In genomic region chr5:119747038-119747437, GRCm38 (mm10) we compare ENCODE assay signal across 16 mouse cellular contexts.
DNase-seq lines count a peak whose midpoint lies in the region; ATAC-seq and TF ChIP-seq lines count a peak whose summit lies in the region.
"Had no signal": no experiment of that assay in that cellular context is flagged by ENCODE, and none has a peak within 500 bp of the region (broad histone marks: within the 10 kb centered on the region; RNA-seq: fewer than 3 reads in every experiment).

No protein-coding gene starts in this region.

- TF ChIP-seq CTCF in forebrain, postnatal 0 days (IDR thresholded peaks at IDR 0.05; ENCODE audit: low read depth), result peak; percentile 32
- peak; percentile 56 for TF ChIP-seq CTCF in liver, embryonic 14.5 days (IDR thresholded peaks at IDR 0.05; ENCODE audit: low read depth)
- peak; percentile 86 for TF ChIP-seq CTCF in testis, adult 2 months (IDR thresholded peaks at IDR 0.05; ENCODE audit: control insufficient read depth, insufficient read depth, insufficient replicate concordance, low read depth, low read length)

- no peak overlapping the region for H3K9ac ChIP-seq in forebrain, postnatal 0 days
- H3K9ac ChIP-seq in forebrain, embryonic 13.5 days, result no peak overlapping the region
- H3K9ac ChIP-seq in liver, embryonic 14.5 days (replicated peaks), result no peak overlapping the region
- no peak overlapping the region for H3K9ac ChIP-seq in limb, embryonic 11.5 days (ENCODE audit: low read length)
- H3K9ac ChIP-seq: hindbrain, embryonic 15.5 days; lung, embryonic 15.5 days; midbrain, embryonic 15.5 days; stomach, embryonic 15.5 days had no signal

- no peak overlapping the region for H3K4me2 ChIP-seq in forebrain, postnatal 0 days (ENCODE audit: low read depth)
- no peak overlapping the region for H3K4me2 ChIP-seq in forebrain, embryonic 13.5 days
- H3K4me2 ChIP-seq in liver, embryonic 14.5 days (ENCODE audit: low read depth), result no peak overlapping the region
- H3K4me2 ChIP-seq in limb, embryonic 11.5 days (ENCODE audit: low read depth, severe bottlenecking), result no peak overlapping the region
- H3K4me2 ChIP-seq: hindbrain, embryonic 15.5 days; lung, embryonic 15.5 days; midbrain, embryonic 15.5 days; stomach, embryonic 15.5 days had no signal

- TF ChIP-seq EP300 in liver, embryonic 14.5 days (IDR thresholded peaks at IDR 0.05; ENCODE audit: low read depth), result no peak

- no peak overlapping the region for H3K4me3 ChIP-seq in forebrain, postnatal 0 days (ENCODE audit: low read depth, low read length)
- no peak overlapping the region for H3K4me3 ChIP-seq in forebrain, embryonic 13.5 days
- no peak overlapping the region for H3K4me3 ChIP-seq in liver, embryonic 14.5 days (ENCODE audit: insufficient read depth in 1 of 2, low read depth in 2 of 2, low read length in 2 of 2)
- H3K4me3 ChIP-seq in limb, embryonic 11.5 days (ENCODE audit: low read depth, low read length), result no peak overlapping the region
- no peak overlapping the region for H3K4me3 ChIP-seq in testis, adult 2 months (ENCODE audit: control insufficient read depth, low read depth, low read length)
- H3K4me3 ChIP-seq: hindbrain, embryonic 15.5 days; lung, embryonic 15.5 days; midbrain, embryonic 15.5 days; stomach, embryonic 15.5 days had no signal

- DNase-seq in forebrain, postnatal 0 days, result no peak
- DNase-seq in liver, embryonic 14.5 days (ENCODE audit: low read depth in 3 of 3, low spot score in 3 of 3), result no peak
- DNase-seq in liver, result no peak
- DNase-seq in limb, embryonic 11.5 days (ENCODE audit: low spot score), result peak; percentile 57
- DNase-seq in cerebellum, adult 18-20 months, result no peak
- DNase-seq in spleen, postnatal 4 days (ENCODE audit: low spot score in 2 of 2), result no peak
- DNase-seq: adrenal gland, adult 8-10 months; embryo, embryonic 11 days; kidney, postnatal 36 days; right cerebral cortex, adult 18-20 months had no signal

- no peaks in the 10 kb centered on the region for H3K36me3 ChIP-seq in forebrain, postnatal 0 days (ENCODE audit: insufficient read depth)
- H3K36me3 ChIP-seq in forebrain, embryonic 13.5 days (ENCODE audit: poor library complexity, severe bottlenecking), result no peaks in the 10 kb centered on the region
- H3K36me3 ChIP-seq in liver, embryonic 14.5 days (replicated peaks; ENCODE audit: control insufficient read depth, insufficient read depth, low read depth), result no peaks in the 10 kb centered on the region
- H3K36me3 ChIP-seq in limb, embryonic 11.5 days (ENCODE audit: control insufficient read depth, insufficient read depth, low read length), result no peaks in the 10 kb centered on the region
- H3K36me3 ChIP-seq in testis, adult 2 months (ENCODE audit: control insufficient read depth, insufficient read depth, low read length), result no peaks in the 10 kb centered on the region
- H3K36me3 ChIP-seq: hindbrain, embryonic 15.5 days; lung, embryonic 15.5 days; midbrain, embryonic 15.5 days; stomach, embryonic 15.5 days had no signal

- ATAC-seq in forebrain, postnatal 0 days, result no peak
- no peak for ATAC-seq in forebrain, embryonic 13.5 days
- no peak for ATAC-seq in liver, embryonic 14.5 days (ENCODE audit: insufficient read depth)
- no peak for ATAC-seq in limb, embryonic 11.5 days (ENCODE audit: insufficient number of reproducible peaks, low FRiP score, low TSS enrichment, low read depth)
- ATAC-seq: midbrain, embryonic 15.5 days had no signal

- no peak for TF ChIP-seq POLR2A in testis, adult 2 months (IDR thresholded peaks at IDR 0.05; ENCODE audit: control insufficient read depth, low read depth, low read length)

- H3K27me3 ChIP-seq in forebrain, postnatal 0 days (ENCODE audit: insufficient read depth, low read length), result peaks cover 24% of the 10 kb centered on the region
- peaks cover 50% of the 10 kb centered on the region for H3K27me3 ChIP-seq in forebrain, embryonic 13.5 days
- H3K27me3 ChIP-seq in liver, embryonic 14.5 days (ENCODE audit: control insufficient read depth, insufficient read depth, low read length), result peaks cover 12% of the 10 kb centered on the region
- H3K27me3 ChIP-seq in limb, embryonic 11.5 days (ENCODE audit: control insufficient read depth, insufficient read depth, low read length), result peaks cover 32% of the 10 kb centered on the region
- peaks cover 3% of the 10 kb centered on the region; the same call in 1 of the 2 replicates for H3K27me3 ChIP-seq in testis, adult 2 months (ENCODE audit: control insufficient read depth, insufficient read depth, low read length)

- no peaks in the 10 kb centered on the region for H3K9me3 ChIP-seq in forebrain, postnatal 0 days (ENCODE audit: low read length)
- no peaks in the 10 kb centered on the region; the same call in 1 of the 2 replicates for H3K9me3 ChIP-seq in forebrain, embryonic 13.5 days (replicated peaks)
- no peaks in the 10 kb centered on the region for H3K9me3 ChIP-seq in liver, embryonic 14.5 days (ENCODE audit: control insufficient read depth, low read length)
- no peaks in the 10 kb centered on the region for H3K9me3 ChIP-seq in limb, embryonic 11.5 days (ENCODE audit: control insufficient read depth, low read length)
- H3K9me3 ChIP-seq: hindbrain, embryonic 15.5 days; lung, embryonic 15.5 days; midbrain, embryonic 15.5 days; stomach, embryonic 15.5 days had no signal

- no peaks in the 10 kb centered on the region for H3K4me1 ChIP-seq in forebrain, postnatal 0 days (ENCODE audit: insufficient read depth)
- H3K4me1 ChIP-seq in forebrain, embryonic 13.5 days, result no peaks in the 10 kb centered on the region
- H3K4me1 ChIP-seq in liver, embryonic 14.5 days (replicated peaks; ENCODE audit: control insufficient read depth in 2 of 2, insufficient read depth in 2 of 2, low read length in 1 of 2), result no peaks in the 10 kb centered on the region
- H3K4me1 ChIP-seq in limb, embryonic 11.5 days (ENCODE audit: control insufficient read depth, insufficient read depth, low read length), result peaks cover 6% of the 10 kb centered on the region; the same call in 1 of the 2 replicates
- peaks cover 13% of the 10 kb centered on the region for H3K4me1 ChIP-seq in testis, adult 2 months (ENCODE audit: control insufficient read depth, insufficient read depth, low read length)

- 73% methylated on average over 10 of the region's 10 CpGs for WGBS in forebrain, postnatal 0 days
- WGBS in forebrain, embryonic 13.5 days, result 78% methylated on average over 10 of the region's 10 CpGs
- WGBS in liver, embryonic 14.5 days (ENCODE audit: insufficient replicate concordance), result 68% methylated on average over 10 of the region's 10 CpGs
- 75% methylated on average over 10 of the region's 10 CpGs for WGBS in limb, embryonic 11.5 days

- H3K27ac ChIP-seq in forebrain, postnatal 0 days (ENCODE audit: low read depth, low read length), result no peak overlapping the region
- H3K27ac ChIP-seq in forebrain, embryonic 13.5 days, result no peak overlapping the region
- H3K27ac ChIP-seq in liver, embryonic 14.5 days, result no peak overlapping the region
- H3K27ac ChIP-seq in limb, embryonic 11.5 days (replicated peaks; ENCODE audit: low read depth, low read length), result no peak overlapping the region
- no peak overlapping the region for H3K27ac ChIP-seq in testis, adult 2 months (ENCODE audit: control insufficient read depth, insufficient read depth, low read depth, low read length)
- H3K27ac ChIP-seq: hindbrain, embryonic 15.5 days; lung, embryonic 15.5 days; midbrain, embryonic 15.5 days; stomach, embryonic 15.5 days had no signal

Comparison
In these comparisons a context has a peak if more than half of its experiments do, and no peak if none do; other contexts are left out.
1. CTCF ChIP-seq: peak in every context shown above with its lines; median percentile 86 in testis, adult 2 months; 56 in liver, embryonic 14.5 days; 32 in forebrain, postnatal 0 days.